Mouse (Mus musculus) cerebellum, adult 2 months (tissue): ENCODE results near the gene Fam174b.

Source experiments
- CTCF ChIP-seq: fragments of 200-500 bp; IDR thresholded peaks from 2 replicates; pipeline ENCODE4 v1.5.1; 2011; ENCODE audit warnings: low read depth, mild to moderate bottlenecking, control low read depth, low read length, moderate library complexity, borderline replicate concordance; ENCODE audit not compliant: insufficient read depth
- POLR2A ChIP-seq: fragments of 200-500 bp; IDR thresholded peaks from 2 replicates; pipeline ENCODE4 v1.6.1; 2011; ENCODE audit warnings: low read length, control low read depth, borderline replicate concordance; ENCODE audit not compliant: insufficient read depth

DNA sequence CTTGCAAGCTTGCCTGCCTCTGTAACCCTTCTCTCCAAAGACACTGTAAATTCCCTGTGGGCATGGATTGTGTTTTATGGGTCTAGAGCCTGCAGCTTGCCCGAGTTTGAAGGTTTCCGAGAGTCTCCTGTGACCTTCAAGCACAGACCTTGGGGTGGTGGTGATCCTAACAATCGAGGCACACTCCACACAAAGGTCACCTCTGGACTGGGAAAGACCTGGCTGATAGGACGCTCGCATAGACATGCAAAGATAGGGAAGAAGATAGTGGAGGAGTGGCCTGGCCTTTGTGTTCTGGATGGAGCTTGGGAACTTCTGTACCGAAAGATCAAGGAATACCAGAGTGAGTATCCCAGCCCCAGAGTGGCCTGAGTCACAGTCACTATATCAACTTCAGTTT is 72.1 kb downstream of the Fam174b start:
- TF ChIP-seq CTCF = no peak
- TF ChIP-seq POLR2A = no peak
